Mouse (Mus musculus) central nervous system, embryonic 14 days (tissue): ENCODE results near the gene Pdlim5. TPM values are rescaled to one million over a fixed set of nuclear protein-coding genes. Genes with fewer than 3 reads are reported as not detected.

Experiments
- polyA plus RNA-seq: library from polyadenylated mRNA; depleted of rRNA; stranded (reverse); fragments of >200 nt; gene quantifications from 2 replicates; pipeline ENCODE4 v1.2.3, GENCODE M21; 2012; rRNA removed

The Pdlim5 gene
- 12.6 and 17.3 TPM in 2 replicates for polyA plus RNA-seq

DNA sequence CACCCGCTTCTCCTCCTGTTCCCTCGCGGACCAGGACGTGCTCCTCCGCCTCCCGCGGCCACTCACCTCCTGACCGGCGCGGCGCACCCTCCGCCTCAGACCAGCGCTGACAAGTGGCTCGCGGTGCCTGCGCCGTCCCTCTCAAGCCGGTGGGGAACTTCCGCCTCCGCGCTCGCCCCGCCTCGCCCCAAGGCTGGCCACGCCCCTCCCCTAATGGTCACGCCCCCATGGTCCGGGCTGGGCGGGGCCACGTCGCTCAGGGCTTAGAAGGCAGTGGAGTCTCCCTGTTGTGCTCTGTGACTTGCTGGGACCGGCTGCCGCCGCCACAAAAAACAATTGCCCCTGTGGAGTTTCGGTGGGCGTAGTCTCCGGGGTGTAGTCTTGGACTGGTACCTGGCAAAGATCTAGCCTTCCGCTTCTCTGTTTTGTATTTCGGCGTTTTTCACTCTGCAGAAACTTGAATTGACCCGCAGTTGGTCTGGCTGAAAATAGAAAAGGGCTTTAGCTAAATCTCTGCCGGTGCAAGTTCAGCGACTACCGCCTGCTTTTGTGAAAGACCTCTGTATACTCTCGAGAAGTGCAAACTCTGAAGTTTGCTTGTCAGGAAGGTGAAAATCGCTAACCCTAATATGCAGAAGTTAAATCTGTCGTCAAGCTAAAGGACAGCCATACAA lies at the start of gene Pdlim5:
Gene Pdlim5, minus strand, starts transcription at position 177 of the 674 bp plus-strand sequence.

Other genes with a start within 250 kb of the Pdlim5 start
- gene Bmpr1b, start 226.3 kb downstream of the Pdlim5 start, polyA plus RNA-seq: 3.2 and 3.4 TPM in 2 replicates
- 0.43 and 1.2 TPM in 2 replicates for gene Gbp5, start 98.3 kb upstream of the Pdlim5 start, polyA plus RNA-seq
- gene Gbp7, start 134.6 kb upstream of the Pdlim5 start, polyA plus RNA-seq: 1.0 and 1.3 TPM in 2 replicates
- 2.9 and 4.2 TPM in 2 replicates for gene Gbp3, start 164.3 kb upstream of the Pdlim5 start, polyA plus RNA-seq
- gene Gbp2b, start 199.2 kb upstream of the Pdlim5 start, polyA plus RNA-seq: not detected in 2 replicates
- 1.5 and 3.8 TPM in 2 replicates for gene Gbp2, start 224.9 kb upstream of the Pdlim5 start, polyA plus RNA-seq